39 mouse cellular contexts compared by ENCODE assay signal in genomic region chr8:110069706-110070105, GRCm38 (mm10). TPM values are rescaled to one million over a fixed set of nuclear protein-coding genes. Genes with fewer than 3 reads are reported as not detected.
"Had no signal": no experiment of that assay in that cellular context is flagged by ENCODE, and none has a peak within 500 bp of the region (broad histone marks: within the 10 kb centered on the region; RNA-seq: fewer than 3 reads in every experiment).

No protein-coding gene starts in this region.

- DNase-seq: cerebellum, adult 9-10 months; cerebellum, postnatal 14 days; cerebellum, postnatal 25 days; cerebellum, postnatal 36 days; embryo, embryonic 11 days; forebrain, postnatal 0 days; gastrocnemius, adult 2 months; gastrocnemius, postnatal 10 days; gastrocnemius, postnatal 14 days; gastrocnemius, postnatal 25 days; gastrocnemius, postnatal 36 days; heart, adult 11 months; heart, adult 18-20 months; heart, adult 2 months had no signal

RNA-seq across cellular contexts. Expression of gene Zfp612, which starts 9.8 kb away (rescaled TPM):
- polyA plus RNA-seq: erythroblast, embryonic 14.5 days had no signal

RNA-seq across cellular contexts. Expression of gene Chst4, which starts 30.2 kb away (rescaled TPM):
- total RNA-seq: common myeloid progenitor, adult 5-6 weeks; forebrain, postnatal 0 days; gastrocnemius, adult 18-20 months; gastrocnemius, adult 2 months; gastrocnemius, adult 8-10 months; gastrocnemius, postnatal 10 days; gastrocnemius, postnatal 14 days; gastrocnemius, postnatal 25 days; gastrocnemius, postnatal 36 days; gastrocnemius, postnatal 4 days; granulocyte monocyte progenitor cell, adult 5-6 weeks had no signal
- polyA plus RNA-seq: embryonic facial prominence, embryonic 10.5 days; embryonic facial prominence, embryonic 11.5 days; embryonic facial prominence, embryonic 12.5 days; embryonic facial prominence, embryonic 13.5 days; embryonic facial prominence, embryonic 14.5 days; embryonic facial prominence, embryonic 15.5 days; erythroblast, embryonic 14.5 days; forebrain, embryonic 10.5 days; forebrain, embryonic 11.5 days; forebrain, embryonic 12.5 days; forebrain, embryonic 13.5 days; forebrain, embryonic 14.5 days; forebrain, embryonic 15.5 days; forebrain, embryonic 16.5 days; forebrain, postnatal 0 days had no signal

RNA-seq across cellular contexts. Expression of gene Gm21964, which starts 31.3 kb away (rescaled TPM):
- total RNA-seq: common myeloid progenitor, adult 5-6 weeks; forebrain, postnatal 0 days; gastrocnemius, adult 18-20 months; gastrocnemius, adult 2 months; gastrocnemius, adult 8-10 months; gastrocnemius, postnatal 10 days; gastrocnemius, postnatal 14 days; gastrocnemius, postnatal 25 days; gastrocnemius, postnatal 36 days; gastrocnemius, postnatal 4 days; granulocyte monocyte progenitor cell, adult 5-6 weeks; heart, adult 18-20 months; heart, adult 2 months; heart, adult 8-10 months had no signal
- polyA plus RNA-seq: cortical plate, adult 2 months; embryonic facial prominence, embryonic 10.5 days; embryonic facial prominence, embryonic 11.5 days; embryonic facial prominence, embryonic 12.5 days; embryonic facial prominence, embryonic 13.5 days; embryonic facial prominence, embryonic 14.5 days; embryonic facial prominence, embryonic 15.5 days; erythroblast, embryonic 14.5 days; forebrain, embryonic 10.5 days; forebrain, embryonic 11.5 days; forebrain, embryonic 12.5 days; forebrain, embryonic 13.5 days; forebrain, embryonic 14.5 days; forebrain, embryonic 15.5 days; forebrain, embryonic 16.5 days; forebrain, postnatal 0 days; frontal cortex, adult 2 months; gonadal fat pad, adult 2 months; heart, adult 2 months; heart, embryonic 10.5 days; heart, embryonic 11.5 days had no signal

RNA-seq across cellular contexts. Expression of gene Gm17720, which starts 32.8 kb away (rescaled TPM):
- total RNA-seq: common myeloid progenitor, adult 5-6 weeks; forebrain, postnatal 0 days; gastrocnemius, adult 18-20 months; gastrocnemius, adult 2 months; gastrocnemius, adult 8-10 months; gastrocnemius, postnatal 10 days; gastrocnemius, postnatal 14 days; gastrocnemius, postnatal 25 days; gastrocnemius, postnatal 36 days; gastrocnemius, postnatal 4 days; granulocyte monocyte progenitor cell, adult 5-6 weeks; heart, adult 18-20 months; heart, adult 2 months; heart, adult 8-10 months had no signal
- polyA plus RNA-seq: cortical plate, adult 2 months; embryonic facial prominence, embryonic 10.5 days; embryonic facial prominence, embryonic 11.5 days; embryonic facial prominence, embryonic 12.5 days; embryonic facial prominence, embryonic 13.5 days; embryonic facial prominence, embryonic 14.5 days; embryonic facial prominence, embryonic 15.5 days; erythroblast, embryonic 14.5 days; forebrain, embryonic 10.5 days; forebrain, embryonic 11.5 days; forebrain, embryonic 12.5 days; forebrain, embryonic 13.5 days; forebrain, embryonic 14.5 days; forebrain, embryonic 15.5 days; forebrain, embryonic 16.5 days; forebrain, postnatal 0 days; frontal cortex, adult 2 months; gonadal fat pad, adult 2 months; heart, adult 2 months; heart, embryonic 10.5 days; heart, embryonic 11.5 days had no signal
